Mouse (Mus musculus): Measurements from ENCODE around the gene Zfp646.

GRCm38 (mm10) chr7:127901772-127902171 is 25.8 kb downstream of the Zfp646 start:
- TF ChIP-seq CTCF (IDR thresholded peaks at IDR 0.05; ENCODE audit: low read depth, low read length) (no peak), GATA1 (IDR thresholded peaks at IDR 0.05; ENCODE audit: borderline replicate concordance, low read length) (no peak), TAL1 (conservative IDR thresholded peaks at IDR 0.05; ENCODE audit: low read depth, low read length) (no peak)

Data from G1E (cell line).